Mouse (Mus musculus): ENCODE data around the gene Kif24. TPM values are rescaled to one million over a fixed set of nuclear protein-coding genes. Genes with fewer than 3 reads are reported as not detected.

Kif24 gene
- polyA plus RNA-seq, 1 experiment, result 0.44 TPM

DNA sequence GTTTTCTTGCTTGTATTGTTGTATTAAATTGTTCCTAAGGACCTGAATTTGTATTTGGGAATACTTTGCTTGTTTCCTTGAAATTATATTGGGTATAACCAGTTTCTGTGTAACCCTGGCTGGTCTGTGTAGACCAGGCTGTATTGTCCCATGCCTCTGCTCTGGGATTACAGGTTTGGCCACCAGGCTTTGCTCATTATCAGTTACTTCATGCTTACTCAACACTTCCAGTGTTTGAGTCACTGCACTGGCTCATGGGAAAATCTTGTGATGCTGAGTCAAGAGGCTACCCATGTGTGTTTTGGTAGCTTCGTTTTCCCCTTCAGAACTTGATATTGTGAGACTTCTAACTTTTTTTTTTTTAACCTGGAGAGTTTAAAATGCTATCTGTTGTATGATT is 111.4 kb downstream of the Kif24 start:
- no peak overlapping the region for H3K4me3 ChIP-seq (ENCODE audit: insufficient read depth, low read depth, low read length)
- 0 out of 2 replicates have a peak, but pooled peaks cover 5% of the 10 kb centered on the region for H3K4me1 ChIP-seq (ENCODE audit: control insufficient read depth, insufficient read depth, low read length)
- no peaks in the 10 kb centered on the region for H3K27me3 ChIP-seq (replicated peaks; ENCODE audit: control insufficient read depth, insufficient read depth, low read length)
- no peak for TF ChIP-seq POLR2A (IDR thresholded peaks at IDR 0.05; ENCODE audit: low read depth, low read length)
- TF ChIP-seq CTCF (conservative IDR thresholded peaks at IDR 0.05; ENCODE audit: insufficient read depth, insufficient read length, low read depth, low read length), result no peak
- no peaks in the 10 kb centered on the region for H3K36me3 ChIP-seq (ENCODE audit: control insufficient read depth, insufficient read depth, low read length)
- no peak overlapping the region for H3K27ac ChIP-seq (ENCODE audit: insufficient read depth, low read depth, low read length)
- no peak for DNase-seq
- WGBS, result 77% methylated on average over 1 of the region's 1 CpGs

DNA sequence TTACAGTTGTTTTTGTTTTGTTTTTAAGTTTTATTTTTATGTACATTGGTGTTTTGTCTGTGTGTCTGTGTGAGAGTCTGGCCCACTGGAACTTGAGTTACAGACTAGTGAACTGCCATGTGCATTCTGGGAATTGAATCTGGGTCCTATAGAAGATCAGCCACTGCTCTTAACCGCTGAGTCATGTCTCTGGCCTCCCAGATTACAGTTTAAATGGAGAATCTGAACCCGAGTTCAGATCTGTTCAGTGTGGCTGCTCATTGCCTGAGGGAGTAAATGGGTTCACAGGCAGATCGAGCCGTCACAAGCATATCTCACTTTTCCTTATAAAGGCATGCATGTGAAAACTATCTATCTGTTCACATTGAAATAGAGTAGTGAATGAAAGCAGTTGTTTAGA is 111.9 kb downstream of the Kif24 start:
- no peaks in the 10 kb centered on the region for H3K27me3 ChIP-seq (replicated peaks; ENCODE audit: control insufficient read depth, insufficient read depth, low read length)
- no peak for DNase-seq
- TF ChIP-seq CTCF (conservative IDR thresholded peaks at IDR 0.05; ENCODE audit: insufficient read depth, insufficient read length, low read depth, low read length), result no peak
- TF ChIP-seq POLR2A (IDR thresholded peaks at IDR 0.05; ENCODE audit: low read depth, low read length), result no peak
- H3K4me1 ChIP-seq (ENCODE audit: control insufficient read depth, insufficient read depth, low read length), result peaks cover 8% of the 10 kb centered on the region
- WGBS, result 74% methylated on average over 4 of the region's 4 CpGs
- no peaks in the 10 kb centered on the region for H3K36me3 ChIP-seq (ENCODE audit: control insufficient read depth, insufficient read depth, low read length)
- H3K27ac ChIP-seq (ENCODE audit: insufficient read depth, low read depth, low read length), result no peak overlapping the region
- no peak overlapping the region for H3K4me3 ChIP-seq (ENCODE audit: insufficient read depth, low read depth, low read length)

DNA sequence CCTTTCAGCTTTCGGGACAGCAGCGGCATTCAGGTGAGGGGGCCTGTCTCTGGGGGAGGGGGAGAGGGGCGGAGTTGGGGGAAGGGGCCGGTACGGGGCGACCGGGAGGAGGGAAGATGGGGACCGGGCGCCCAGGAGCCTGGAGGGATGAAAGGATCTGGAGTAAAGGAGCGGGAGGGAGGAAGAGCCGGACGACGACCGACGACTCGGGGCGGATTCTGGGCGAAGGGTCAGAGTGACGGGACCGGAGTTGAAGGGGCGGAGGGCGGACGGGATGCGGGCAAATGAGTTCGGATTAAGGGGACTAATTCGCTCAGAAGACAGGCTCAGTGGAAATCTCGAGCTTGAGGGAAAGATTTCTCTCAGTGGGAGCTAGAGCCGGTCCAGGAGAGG is 115.5 kb downstream of the Kif24 start:
- H3K27ac ChIP-seq (ENCODE audit: insufficient read depth, low read depth, low read length), result peak overlapping the region; percentile 59
- TF ChIP-seq CTCF (conservative IDR thresholded peaks at IDR 0.05; ENCODE audit: insufficient read depth, insufficient read length, low read depth, low read length), result no peak
- TF ChIP-seq POLR2A (IDR thresholded peaks at IDR 0.05; ENCODE audit: low read depth, low read length), result no peak
- H3K27me3 ChIP-seq (replicated peaks; ENCODE audit: control insufficient read depth, insufficient read depth, low read length), result no peaks in the 10 kb centered on the region
- no peaks in the 10 kb centered on the region for H3K36me3 ChIP-seq (ENCODE audit: control insufficient read depth, insufficient read depth, low read length)
- peak overlapping the region; percentile 87 for H3K4me3 ChIP-seq (ENCODE audit: insufficient read depth, low read depth, low read length)
- peaks cover 10% of the 10 kb centered on the region for H3K4me1 ChIP-seq (ENCODE audit: control insufficient read depth, insufficient read depth, low read length)
- DNase-seq, result no peak
- under 1% methylated on average over 27 of the region's 28 CpGs for WGBS

DNA sequence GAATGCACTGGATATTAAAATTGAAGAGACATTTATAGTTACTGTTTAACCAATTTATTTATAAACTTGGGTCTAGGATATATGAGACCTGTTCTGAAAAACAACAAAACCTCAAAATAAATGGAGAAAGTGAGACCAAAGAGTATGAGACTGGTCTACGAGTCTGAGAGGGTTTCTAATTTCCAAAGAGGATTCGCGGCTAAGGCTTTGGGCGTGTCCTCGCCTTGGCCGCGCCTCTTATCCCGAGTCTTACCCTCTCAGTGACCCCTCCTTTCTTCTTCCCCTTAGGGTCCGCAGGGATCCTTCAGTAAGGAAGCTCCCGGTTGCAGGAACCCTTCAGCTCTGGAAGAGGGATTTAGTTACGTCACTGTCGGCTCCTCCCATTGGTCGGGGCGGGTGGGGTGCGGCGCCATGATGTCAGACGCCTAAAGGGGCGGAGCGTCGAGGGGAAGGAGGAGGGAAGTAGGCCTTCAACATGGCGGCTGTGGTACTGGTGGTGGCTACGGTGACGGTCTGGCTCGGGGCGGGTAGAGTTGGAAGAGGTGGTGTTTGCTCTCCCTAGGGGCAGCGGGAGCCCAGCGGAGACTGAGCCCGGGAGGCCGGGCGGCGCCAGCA is 116.0 kb downstream of the Kif24 start, which contains the start of gene Ubap1:
Gene Ubap1, plus strand, starts transcription at position 413 of the 615 bp plus-strand sequence.
- Histone ChIP-seq H3K27me3 (replicated peaks; ENCODE audit: control insufficient read depth, insufficient read depth, low read length) (no peaks in the 10 kb centered on the region), H3K36me3 (ENCODE audit: control insufficient read depth, insufficient read depth, low read length) (no peaks in the 10 kb centered on the region), H3K4me1 (ENCODE audit: control insufficient read depth, insufficient read depth, low read length) (peaks cover 10% of the 10 kb centered on the region), H3K4me3 (ENCODE audit: insufficient read depth, low read depth, low read length) (peak within 1 kb of the TSS; percentile 87), H3K27ac (ENCODE audit: insufficient read depth, low read depth, low read length) (peak within 1 kb of the TSS; percentile 75)
- DNase-seq, result peak; percentile 98
- 2% methylated on average over 29 of the region's 31 CpGs for WGBS
- TF ChIP-seq CTCF (conservative IDR thresholded peaks at IDR 0.05; ENCODE audit: insufficient read depth, insufficient read length, low read depth, low read length) (no peak), POLR2A (IDR thresholded peaks at IDR 0.05; ENCODE audit: low read depth, low read length) (peak; percentile 85)

DNA sequence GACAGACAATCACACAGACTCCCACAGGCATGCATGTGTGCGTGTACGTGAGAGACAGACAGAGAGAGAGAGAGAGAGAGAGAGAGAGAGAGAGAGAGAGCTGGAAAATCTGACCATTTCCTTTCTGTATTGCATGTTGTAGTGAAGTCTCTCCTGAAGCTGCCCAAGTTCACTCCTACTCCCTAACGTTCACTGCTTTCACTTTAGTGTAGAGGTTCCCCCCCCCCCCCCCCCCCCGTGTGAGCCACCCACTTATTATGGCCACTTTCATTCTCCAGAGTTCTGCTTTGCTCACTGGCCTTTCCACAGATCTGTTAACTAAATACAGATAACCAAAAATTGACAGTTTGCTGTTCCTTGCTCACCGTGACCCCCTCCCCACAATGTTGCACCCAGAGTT is 116.8 kb downstream of the Kif24 start:
- Histone ChIP-seq H3K36me3 (ENCODE audit: control insufficient read depth, insufficient read depth, low read length) (no peaks in the 10 kb centered on the region), H3K4me3 (ENCODE audit: insufficient read depth, low read depth, low read length) (peak overlapping the region; percentile 8; the same call in 1 of the 2 replicates), H3K27ac (ENCODE audit: insufficient read depth, low read depth, low read length) (peak overlapping the region; percentile 75), H3K4me1 (ENCODE audit: control insufficient read depth, insufficient read depth, low read length) (peaks cover 9% of the 10 kb centered on the region), H3K27me3 (replicated peaks; ENCODE audit: control insufficient read depth, insufficient read depth, low read length) (no peaks in the 10 kb centered on the region)
- no peak for DNase-seq
- WGBS, result 24% methylated on average over 5 of the region's 5 CpGs
- TF ChIP-seq POLR2A (IDR thresholded peaks at IDR 0.05; ENCODE audit: low read depth, low read length) (no peak), CTCF (conservative IDR thresholded peaks at IDR 0.05; ENCODE audit: insufficient read depth, insufficient read length, low read depth, low read length) (no peak)

DNA sequence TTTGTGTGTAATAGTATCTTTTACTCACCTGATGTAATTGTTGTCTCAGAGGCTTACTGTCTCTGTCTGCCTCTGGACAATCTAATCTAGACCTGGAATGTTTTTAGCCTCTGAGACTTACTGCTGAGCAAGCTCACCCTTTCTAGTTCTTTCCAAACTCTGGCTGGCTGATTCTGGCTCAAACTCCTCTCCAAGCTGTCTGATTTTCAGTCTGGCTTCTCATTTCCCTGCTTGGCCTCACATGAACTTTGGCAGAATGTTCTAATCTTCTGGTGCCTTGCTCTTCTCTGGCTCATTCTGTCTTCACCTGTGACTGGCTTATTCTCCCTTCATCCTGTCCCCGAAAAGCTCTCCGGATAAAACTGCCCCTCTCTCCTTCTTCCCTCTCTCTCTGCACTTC is 118.7 kb downstream of the Kif24 start:
- H3K4me1 ChIP-seq (ENCODE audit: control insufficient read depth, insufficient read depth, low read length), result peaks cover 8% of the 10 kb centered on the region
- no peak overlapping the region for H3K4me3 ChIP-seq (ENCODE audit: insufficient read depth, low read depth, low read length)
- H3K27ac ChIP-seq (ENCODE audit: insufficient read depth, low read depth, low read length), result peak overlapping the region; percentile 63; the same call in 1 of the 2 replicates
- WGBS, result 32% methylated on average over 2 of the region's 2 CpGs
- H3K27me3 ChIP-seq (replicated peaks; ENCODE audit: control insufficient read depth, insufficient read depth, low read length), result no peaks in the 10 kb centered on the region
- peak; percentile 83 for DNase-seq
- H3K36me3 ChIP-seq (ENCODE audit: control insufficient read depth, insufficient read depth, low read length), result no peaks in the 10 kb centered on the region
- TF ChIP-seq CTCF (conservative IDR thresholded peaks at IDR 0.05; ENCODE audit: insufficient read depth, insufficient read length, low read depth, low read length) (no peak), POLR2A (IDR thresholded peaks at IDR 0.05; ENCODE audit: low read depth, low read length) (no peak)

DNA sequence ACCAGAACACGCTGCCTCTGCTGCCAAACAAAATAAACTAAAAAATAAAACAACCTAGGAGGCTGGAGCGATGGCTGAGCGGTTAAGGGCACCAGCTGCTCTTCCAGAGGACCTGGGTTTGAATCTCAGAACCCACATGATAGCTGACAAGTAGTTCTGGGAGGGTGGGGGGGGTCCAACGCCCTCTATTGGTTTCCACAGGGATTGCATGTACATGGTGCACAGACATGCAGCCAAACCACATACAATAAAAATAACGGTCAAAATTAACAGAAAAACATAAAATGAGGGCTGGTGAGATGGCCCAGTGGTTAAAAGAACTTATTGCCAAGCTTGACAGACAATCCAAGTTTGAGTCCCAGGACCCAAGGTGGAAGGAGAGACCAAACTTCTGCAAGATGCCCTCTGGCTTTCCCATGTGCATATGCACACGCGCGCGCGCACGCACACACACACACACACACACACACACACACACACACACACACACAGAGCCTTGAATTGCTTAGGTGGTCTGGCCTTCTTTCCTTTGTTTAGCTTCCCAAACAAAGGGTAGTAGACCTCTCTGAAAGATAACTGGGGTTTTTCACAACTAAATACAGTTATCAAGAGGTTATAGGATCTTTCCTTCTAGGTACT is 123.7 kb downstream of the Kif24 start:
- H3K27ac ChIP-seq (ENCODE audit: insufficient read depth, low read depth, low read length), result no peak overlapping the region
- WGBS, result 75% methylated on average over 11 of the region's 11 CpGs
- TF ChIP-seq CTCF (conservative IDR thresholded peaks at IDR 0.05; ENCODE audit: insufficient read depth, insufficient read length, low read depth, low read length), result no peak
- no peak for TF ChIP-seq POLR2A (IDR thresholded peaks at IDR 0.05; ENCODE audit: low read depth, low read length)

More for the DNA sequence above, 123.7 kb downstream of the Kif24 start:
- Histone ChIP-seq H3K27me3 (replicated peaks; ENCODE audit: control insufficient read depth, insufficient read depth, low read length) (no peaks in the 10 kb centered on the region), H3K36me3 (ENCODE audit: control insufficient read depth, insufficient read depth, low read length) (no peaks in the 10 kb centered on the region), H3K4me3 (ENCODE audit: insufficient read depth, low read depth, low read length) (no peak overlapping the region), H3K4me1 (ENCODE audit: control insufficient read depth, insufficient read depth, low read length) (no peaks in the 10 kb centered on the region; the same call in 1 of the 2 replicates)
- no peak for DNase-seq

Other genes starting within 250 kb of the Kif24 start
- gene Ubap2, start 189.7 kb downstream of the Kif24 start, polyA plus RNA-seq (2012; rRNA removed), result 38.9 and 39.3 TPM in 2 replicates
- 26.3 and 30.9 TPM in 2 replicates for gene Dcaf12, start 150.0 kb downstream of the Kif24 start, polyA plus RNA-seq (2012; rRNA removed)
- gene Ubap1, start 115.9 kb downstream of the Kif24 start, polyA plus RNA-seq (2012; rRNA removed), result 38.8 and 40.4 TPM in 2 replicates
- 28.1 and 34.9 TPM in 2 replicates for gene Nudt2, start 264 bp upstream of the Kif24 start, polyA plus RNA-seq (2012; rRNA removed)
- 23.1 and 26.8 TPM in 2 replicates for gene AI464131, start 38.2 kb upstream of the Kif24 start, polyA plus RNA-seq (2012; rRNA removed)
- 0.11 and 0.42 TPM in 2 replicates for gene 1110017D15Rik, start 52.4 kb upstream of the Kif24 start, polyA plus RNA-seq (2012; rRNA removed)
- gene Fam219a, start 104.7 kb upstream of the Kif24 start, polyA plus RNA-seq (2012; rRNA removed), result 16.4 and 18.4 TPM in 2 replicates
- 0.83 and 0.92 TPM in 2 replicates for gene Dnaic1, start 104.9 kb upstream of the Kif24 start, polyA plus RNA-seq (2012; rRNA removed)
- 9.3 and 9.9 TPM in 2 replicates for gene Enho, start 175.4 kb upstream of the Kif24 start, polyA plus RNA-seq (2012; rRNA removed)
- 15.4 and 15.9 TPM in 2 replicates for gene Cntfr, start 232.2 kb upstream of the Kif24 start, polyA plus RNA-seq (2012; rRNA removed)
- gene Il11ra1, start 235.1 kb upstream of the Kif24 start, polyA plus RNA-seq (2012; rRNA removed), result 125 and 126 TPM in 2 replicates
- gene Rpp25l, start 248.6 kb upstream of the Kif24 start, polyA plus RNA-seq (2012; rRNA removed), result 57.0 and 62.2 TPM in 2 replicates